Mouse (Mus musculus) embryonic facial prominence, embryonic 12.5 days (tissue): ENCODE measurements around the gene Ikzf1. TPM values are rescaled to one million over a fixed set of nuclear protein-coding genes. Genes with fewer than 3 reads are reported as not detected.

Source experiments
- ATAC-seq: fragments of 200-750 bp; cut with Nextera tagmentation; 2 replicates; pipeline ENCODE4 v1.8.0; 2017; ENCODE audit not compliant: insufficient number of reproducible peaks, insufficient read depth, low FRiP score, low TSS enrichment
- H3K27ac ChIP-seq: fragments of 300-500 bp; sonication (generic); 2 replicates; pipeline ENCODE4 v1.5.1; 2016; ENCODE audit warnings: mild to moderate bottlenecking
- H3K27me3 ChIP-seq: fragments of 300-500 bp; sonication (generic); 2 replicates; pipeline ENCODE4 v1.6.1; 2016; ENCODE audit warnings: mild to moderate bottlenecking, moderate library complexity
- H3K36me3 ChIP-seq: fragments of 300-500 bp; sonication (generic); 2 replicates; pipeline ENCODE4 v1.6.1; 2016; ENCODE audit warnings: mild to moderate bottlenecking
- H3K4me1 ChIP-seq: fragments of 300-500 bp; sonication (generic); 2 replicates; pipeline ENCODE4 v1.6.1; 2016
- H3K4me2 ChIP-seq: fragments of 300-500 bp; sonication (generic); replicated peaks from 2 replicates; pipeline ENCODE4 v1.6.1; 2016; ENCODE audit warnings: mild to moderate bottlenecking, moderate library complexity
- H3K4me3 ChIP-seq: fragments of 300-500 bp; sonication (generic); 2 replicates; pipeline ENCODE4 v1.5.1; 2016; ENCODE audit warnings: mild to moderate bottlenecking
- H3K9ac ChIP-seq: fragments of 300-500 bp; sonication (generic); 2 replicates; pipeline ENCODE4 v1.6.1; 2016; ENCODE audit warnings: mild to moderate bottlenecking, moderate library complexity
- H3K9me3 ChIP-seq: fragments of 300-500 bp; sonication (generic); 2 replicates; pipeline ENCODE4 v1.6.1; 2016; ENCODE audit warnings: mild to moderate bottlenecking, moderate library complexity
- WGBS: fragments of 180-500 bp; shearing (Covaris S2); methylation state at CpG from one replicate; pipeline ENCODE4 v1.1.7; 2016; 5-methylcytosine and 5-hydroxymethylcytosine counted together
- polyA plus RNA-seq: library from polyadenylated mRNA; unstranded; fragments of >200 nt; fragmentation: Nextera tagmentation; extraction: Ambion mirVana; gene quantifications from 2 replicates; pipeline ENCODE4 v1.2.1, GENCODE M21; 2016

Ikzf1 gene
- polyA plus RNA-seq, 1 experiment from 2014 or later, result 0.84 TPM

GRCm38 (mm10) chr11:11744222-11744621 is 59.4 kb downstream of the Ikzf1 start:
- Histone ChIP-seq H3K9me3 (no peaks in the 10 kb centered on the region), H3K4me1 (no peaks in the 10 kb centered on the region), H3K4me2 (no peak overlapping the region), H3K27me3 (no peaks in the 10 kb centered on the region), H3K4me3 (no peak overlapping the region), H3K36me3 (no peaks in the 10 kb centered on the region), H3K9ac (no peak overlapping the region), H3K27ac (no peak overlapping the region)
- no peak for ATAC-seq
- WGBS, result 49% methylated on average over 1 of the region's 1 CpGs

- H3K27ac ChIP-seq, result no peak overlapping the region
- ATAC-seq, result no peak
- no peaks in the 10 kb centered on the region for H3K36me3 ChIP-seq
- no peaks in the 10 kb centered on the region for H3K9me3 ChIP-seq
- no peak overlapping the region for H3K9ac ChIP-seq
- WGBS, result 86% methylated on average over 5 of the region's 5 CpGs
- no peak overlapping the region for H3K4me3 ChIP-seq
- H3K4me2 ChIP-seq, result no peak overlapping the region
- H3K4me1 ChIP-seq, result no peaks in the 10 kb centered on the region
- H3K27me3 ChIP-seq, result no peaks in the 10 kb centered on the region
Observed at GRCm38 (mm10) chr11:11751091-11751490, 66.3 kb downstream of the Ikzf1 start.

- no peak overlapping the region for H3K27ac ChIP-seq
- no peaks in the 10 kb centered on the region for H3K9me3 ChIP-seq
- H3K4me2 ChIP-seq, result no peak overlapping the region
- H3K9ac ChIP-seq, result no peak overlapping the region
- H3K27me3 ChIP-seq, result no peaks in the 10 kb centered on the region
- H3K36me3 ChIP-seq, result no peaks in the 10 kb centered on the region
- H3K4me1 ChIP-seq, result no peaks in the 10 kb centered on the region
- no peak for ATAC-seq
- no peak overlapping the region for H3K4me3 ChIP-seq
- 78% methylated on average over 5 of the region's 5 CpGs for WGBS
Observed at GRCm38 (mm10) chr11:11752859-11753258, 68.1 kb downstream of the Ikzf1 start.

DNA sequence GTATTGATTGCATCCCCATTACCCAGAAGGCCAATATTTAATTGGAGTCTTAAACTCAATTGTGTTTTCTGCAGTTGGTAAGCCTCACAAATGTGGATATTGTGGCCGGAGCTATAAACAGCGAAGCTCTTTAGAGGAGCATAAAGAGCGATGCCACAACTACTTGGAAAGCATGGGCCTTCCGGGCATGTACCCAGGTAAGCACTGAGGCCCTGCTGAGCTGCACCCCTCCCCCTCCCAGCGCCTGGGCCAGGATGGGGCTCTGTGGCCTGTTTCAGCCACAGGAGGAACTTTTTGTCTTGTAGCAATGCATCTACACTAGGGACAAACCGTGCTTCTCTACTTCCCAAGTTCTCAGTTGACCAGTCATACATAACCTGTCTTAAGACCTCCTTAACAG is 73.3 kb downstream of the Ikzf1 start:
- no peak overlapping the region for H3K4me3 ChIP-seq
- ATAC-seq, result no peak
- WGBS, result 68% methylated on average over 6 of the region's 6 CpGs

GRCm38 (mm10) chr11:11758883-11759282 is 74.1 kb downstream of the Ikzf1 start:
- no peak overlapping the region for H3K4me3 ChIP-seq
- no peaks in the 10 kb centered on the region for H3K27me3 ChIP-seq
- H3K9ac ChIP-seq, result no peak overlapping the region
- H3K4me2 ChIP-seq, result no peak overlapping the region
- WGBS, result 91% methylated on average over 1 of the region's 1 CpGs
- no peaks in the 10 kb centered on the region for H3K4me1 ChIP-seq
- H3K9me3 ChIP-seq, result no peaks in the 10 kb centered on the region
- no peak overlapping the region for H3K27ac ChIP-seq
- no peak for ATAC-seq
- H3K36me3 ChIP-seq, result no peaks in the 10 kb centered on the region

More for the DNA sequence above, 73.3 kb downstream of the Ikzf1 start:
- H3K4me1 ChIP-seq, result no peaks in the 10 kb centered on the region
- no peaks in the 10 kb centered on the region for H3K36me3 ChIP-seq
- H3K27me3 ChIP-seq, result no peaks in the 10 kb centered on the region
- no peak overlapping the region for H3K9ac ChIP-seq
- no peaks in the 10 kb centered on the region for H3K9me3 ChIP-seq
- no peak overlapping the region for H3K4me2 ChIP-seq
- H3K27ac ChIP-seq, result no peak overlapping the region

DNA sequence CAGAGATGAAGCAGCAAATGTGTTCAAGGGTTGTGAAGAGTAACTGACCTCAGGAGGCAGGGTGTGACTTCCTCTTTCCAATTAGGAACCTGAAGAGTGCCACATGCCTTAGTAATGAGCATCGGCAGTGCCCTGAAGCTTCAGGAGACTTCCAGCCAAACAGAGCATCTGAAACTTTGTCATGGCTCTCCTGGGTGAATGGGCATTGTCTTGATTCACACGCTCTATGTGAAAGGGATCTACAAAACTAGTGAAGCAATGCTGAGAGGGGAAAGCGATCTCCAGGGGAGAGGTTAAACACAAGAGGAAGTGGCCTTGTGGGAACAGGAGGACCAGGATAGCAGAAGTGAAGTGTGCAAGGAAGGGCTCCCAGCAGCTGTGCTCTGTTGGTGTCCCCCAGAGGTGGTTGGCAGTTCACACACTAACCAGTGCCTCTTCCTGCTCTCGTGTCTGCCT is 78.4 kb downstream of the Ikzf1 start:
- H3K4me3 ChIP-seq, result no peak overlapping the region
- H3K4me2 ChIP-seq, result no peak overlapping the region
- ATAC-seq, result no peak
- H3K27ac ChIP-seq, result no peak overlapping the region
- no peaks in the 10 kb centered on the region for H3K36me3 ChIP-seq
- no peaks in the 10 kb centered on the region for H3K4me1 ChIP-seq
- 74% methylated on average over 4 of the region's 4 CpGs for WGBS
- H3K27me3 ChIP-seq, result no peaks in the 10 kb centered on the region
- no peaks in the 10 kb centered on the region for H3K9me3 ChIP-seq
- no peak overlapping the region for H3K9ac ChIP-seq

DNA sequence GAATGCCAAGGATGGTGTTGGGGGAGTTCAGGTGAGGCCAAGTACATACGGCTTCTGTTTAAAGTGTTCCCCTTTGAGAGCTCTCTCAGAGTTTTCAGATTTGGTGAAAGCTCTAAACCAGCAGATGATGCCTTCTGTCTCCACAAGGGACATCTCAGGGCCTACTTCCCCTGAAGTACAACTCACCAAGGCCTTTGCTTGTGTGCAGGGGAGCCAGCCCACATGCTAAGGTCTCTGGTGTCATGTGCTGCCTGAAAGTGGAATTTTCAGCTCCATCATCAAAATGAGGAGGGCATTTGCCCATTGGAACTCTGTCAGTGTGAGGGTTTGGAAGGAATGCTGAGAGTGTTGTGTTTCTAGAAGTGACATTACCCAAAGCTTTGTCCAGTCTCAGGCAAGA is 80.6 kb downstream of the Ikzf1 start:
- WGBS, result 75% methylated on average over 1 of the region's 1 CpGs
- Histone ChIP-seq H3K9ac (no peak overlapping the region), H3K4me3 (no peak overlapping the region), H3K9me3 (no peaks in the 10 kb centered on the region), H3K4me2 (no peak overlapping the region), H3K27me3 (no peaks in the 10 kb centered on the region), H3K36me3 (no peaks in the 10 kb centered on the region), H3K27ac (no peak overlapping the region), H3K4me1 (no peaks in the 10 kb centered on the region)
- ATAC-seq, result no peak

GRCm38 (mm10) chr11:11766105-11766504 is 81.3 kb downstream of the Ikzf1 start:
- Histone ChIP-seq H3K9ac (no peak overlapping the region), H3K36me3 (no peaks in the 10 kb centered on the region), H3K27ac (no peak overlapping the region), H3K27me3 (no peaks in the 10 kb centered on the region), H3K9me3 (no peaks in the 10 kb centered on the region), H3K4me3 (no peak overlapping the region), H3K4me2 (no peak overlapping the region), H3K4me1 (no peaks in the 10 kb centered on the region)
- ATAC-seq, result no peak
- 87% methylated on average over 1 of the region's 1 CpGs for WGBS

GRCm38 (mm10) chr11:11766736-11767135 is 81.9 kb downstream of the Ikzf1 start:
- no peak for ATAC-seq
- H3K9me3 ChIP-seq, result no peaks in the 10 kb centered on the region
- no peak overlapping the region for H3K4me2 ChIP-seq
- no peak overlapping the region for H3K27ac ChIP-seq
- no peak overlapping the region for H3K9ac ChIP-seq
- H3K36me3 ChIP-seq, result no peaks in the 10 kb centered on the region
- H3K27me3 ChIP-seq, result no peaks in the 10 kb centered on the region
- H3K4me3 ChIP-seq, result no peak overlapping the region
- no peaks in the 10 kb centered on the region for H3K4me1 ChIP-seq

GRCm38 (mm10) chr11:11768057-11768456 is 83.3 kb downstream of the Ikzf1 start:
- Histone ChIP-seq H3K4me2 (no peak overlapping the region), H3K9ac (no peak overlapping the region), H3K4me3 (no peak overlapping the region), H3K4me1 (no peaks in the 10 kb centered on the region), H3K27ac (no peak overlapping the region), H3K9me3 (no peaks in the 10 kb centered on the region), H3K36me3 (no peaks in the 10 kb centered on the region), H3K27me3 (no peaks in the 10 kb centered on the region)
- WGBS, result 88% methylated on average over 2 of the region's 2 CpGs
- no peak for ATAC-seq

GRCm38 (mm10) chr11:11769281-11769680 is 84.5 kb downstream of the Ikzf1 start:
- no peak overlapping the region for H3K9ac ChIP-seq
- no peak overlapping the region for H3K27ac ChIP-seq
- H3K4me1 ChIP-seq, result no peaks in the 10 kb centered on the region
- H3K4me2 ChIP-seq, result no peak overlapping the region
- H3K27me3 ChIP-seq, result no peaks in the 10 kb centered on the region
- no peak for ATAC-seq
- no peak overlapping the region for H3K4me3 ChIP-seq
- no peaks in the 10 kb centered on the region for H3K36me3 ChIP-seq
- 94% methylated on average over 20 of the region's 20 CpGs for WGBS
- H3K9me3 ChIP-seq, result no peaks in the 10 kb centered on the region

DNA sequence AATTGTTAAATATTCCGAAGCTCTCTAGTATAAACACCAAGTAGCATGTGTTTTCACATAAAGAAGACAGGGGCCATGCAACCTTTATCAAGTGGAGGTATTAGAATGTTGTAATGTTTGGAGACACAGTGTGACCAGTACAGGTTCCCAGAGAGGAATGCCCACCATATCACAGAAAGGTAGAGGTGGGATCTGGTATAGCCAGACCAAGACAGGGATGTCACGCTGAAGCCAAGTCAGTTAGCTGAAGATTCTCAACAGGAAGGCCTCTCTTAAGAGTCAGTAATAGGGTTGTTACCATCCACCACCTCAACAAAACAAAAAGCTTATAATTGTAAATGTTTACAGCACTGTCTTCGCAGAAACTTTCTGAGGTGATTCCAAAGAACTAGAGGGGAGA is 85.9 kb downstream of the Ikzf1 start:
- WGBS, result 84% methylated on average over 3 of the region's 3 CpGs
- ATAC-seq, result no peak
- Histone ChIP-seq H3K27me3 (no peaks in the 10 kb centered on the region), H3K36me3 (no peaks in the 10 kb centered on the region), H3K4me3 (no peak overlapping the region), H3K4me2 (no peak overlapping the region), H3K4me1 (no peaks in the 10 kb centered on the region), H3K27ac (no peak overlapping the region), H3K9ac (no peak overlapping the region), H3K9me3 (no peaks in the 10 kb centered on the region)

GRCm38 (mm10) chr11:11772196-11772595 is 87.4 kb downstream of the Ikzf1 start:
- no peaks in the 10 kb centered on the region for H3K36me3 ChIP-seq
- no peaks in the 10 kb centered on the region for H3K27me3 ChIP-seq
- no peaks in the 10 kb centered on the region for H3K4me1 ChIP-seq
- H3K4me3 ChIP-seq, result no peak overlapping the region
- 90% methylated on average over 4 of the region's 4 CpGs for WGBS
- H3K27ac ChIP-seq, result no peak overlapping the region
- no peak overlapping the region for H3K4me2 ChIP-seq
- no peaks in the 10 kb centered on the region for H3K9me3 ChIP-seq
- no peak for ATAC-seq
- no peak overlapping the region for H3K9ac ChIP-seq
